21 mouse cellular contexts compared by ENCODE assay signal in the genomic region with DNA sequence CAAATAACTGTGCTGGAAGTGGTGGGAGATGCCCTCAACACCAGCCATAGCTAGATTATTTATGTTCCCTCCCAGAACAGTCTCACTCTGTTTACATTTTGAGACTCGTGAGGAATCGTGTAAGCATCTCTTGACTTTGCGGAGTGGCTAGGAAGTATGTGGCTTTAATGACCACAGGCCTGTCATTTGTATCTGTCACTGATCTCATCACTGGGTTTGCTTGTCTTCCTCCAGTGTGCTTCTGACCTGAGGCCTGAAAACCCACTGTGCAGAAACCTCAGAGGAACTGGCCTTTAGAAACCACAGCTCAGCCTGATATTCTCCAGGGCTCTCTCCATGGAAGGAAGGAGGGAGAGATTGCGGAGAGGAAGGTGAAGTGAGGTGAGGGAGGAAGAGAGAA.
DNase-seq lines count a peak whose midpoint lies in the region; ATAC-seq lines count a peak whose summit lies in the region.
"Had no signal": no experiment of that assay in that cellular context is flagged by ENCODE, and none has a peak within 500 bp of the region (broad histone marks: within the 10 kb centered on the region; RNA-seq: fewer than 3 reads in every experiment).

No protein-coding gene starts in this region.

- no peak overlapping the region for H3K27ac ChIP-seq in midbrain, embryonic 16.5 days (ENCODE audit: low read length)
- H3K27ac ChIP-seq: embryonic facial prominence, embryonic 15.5 days; forebrain, embryonic 10.5 days; forebrain, embryonic 15.5 days; heart, embryonic 13.5 days; hindbrain, embryonic 12.5 days had no signal

- peak; percentile 47; the same call in 1 of the 2 replicates for ATAC-seq in megakaryocyte, adult 5-6 weeks (ENCODE audit: poor library complexity, severe bottlenecking)
- ATAC-seq in midbrain, embryonic 16.5 days: no peak
- ATAC-seq: forebrain, embryonic 15.5 days; hindbrain, embryonic 16.5 days; inflammation-experienced regulatory T-cells, adult 6 months had no signal

- H3K9me3 ChIP-seq in midbrain, embryonic 16.5 days (replicated peaks; ENCODE audit: control insufficient read depth, low read length, poor library complexity, severe bottlenecking): no peaks in the 10 kb centered on the region
- H3K9me3 ChIP-seq: embryonic facial prominence, embryonic 15.5 days; forebrain, embryonic 10.5 days; forebrain, embryonic 15.5 days; hindbrain, embryonic 12.5 days had no signal

- H3K4me2 ChIP-seq in midbrain, embryonic 16.5 days (ENCODE audit: low read length): no peak overlapping the region
- H3K4me2 ChIP-seq: embryonic facial prominence, embryonic 15.5 days; forebrain, embryonic 15.5 days; heart, embryonic 13.5 days; hindbrain, embryonic 12.5 days had no signal

- H3K27me3 ChIP-seq in midbrain, embryonic 16.5 days (ENCODE audit: control insufficient read depth, insufficient read depth, low read depth, low read length): no peaks in the 10 kb centered on the region
- H3K27me3 ChIP-seq: embryonic facial prominence, embryonic 15.5 days; forebrain, embryonic 15.5 days; heart, embryonic 13.5 days; hindbrain, embryonic 12.5 days had no signal

- no peaks in the 10 kb centered on the region for H3K36me3 ChIP-seq in midbrain, embryonic 16.5 days (ENCODE audit: control insufficient read depth, insufficient read depth, low read length)
- H3K36me3 ChIP-seq: embryonic facial prominence, embryonic 15.5 days; forebrain, embryonic 10.5 days; forebrain, embryonic 15.5 days; heart, embryonic 13.5 days; hindbrain, embryonic 12.5 days had no signal

- no peak overlapping the region for H3K9ac ChIP-seq in midbrain, embryonic 16.5 days (ENCODE audit: low read depth, low read length)
- H3K9ac ChIP-seq: embryonic facial prominence, embryonic 15.5 days; forebrain, embryonic 15.5 days; heart, embryonic 13.5 days; hindbrain, embryonic 12.5 days had no signal

- H3K4me3 ChIP-seq in midbrain, embryonic 16.5 days (ENCODE audit: low read depth, low read length): no peak overlapping the region
- H3K4me3 ChIP-seq: embryonic facial prominence, embryonic 15.5 days; erythroblast, embryonic 14.5 days; forebrain, embryonic 10.5 days; forebrain, embryonic 15.5 days; heart, embryonic 13.5 days; hindbrain, embryonic 12.5 days had no signal

- H3K4me1 ChIP-seq in midbrain, embryonic 16.5 days (ENCODE audit: control insufficient read depth, insufficient read depth, low read length): no peaks in the 10 kb centered on the region
- H3K4me1 ChIP-seq: embryonic facial prominence, embryonic 15.5 days; forebrain, embryonic 15.5 days; heart, embryonic 13.5 days; hindbrain, embryonic 12.5 days had no signal

- peak; percentile 14 for DNase-seq in embryo, embryonic 10 days (ENCODE audit: low spot score)
- no peak for DNase-seq in embryo, embryonic 11 days
- DNase-seq in 416B (ENCODE audit: low read depth): peak; percentile 53
- DNase-seq in yolk sac, embryonic 10.5 days (ENCODE audit: low spot score): peak; percentile 9
- no peak for DNase-seq in urinary bladder, postnatal 10 days (ENCODE audit: low spot score)
- DNase-seq: adrenal gland, adult 2 months; adrenal gland, postnatal 25 days; cerebellum, adult 18-20 months; cerebellum, adult 9-11 months; gastrocnemius, postnatal 25 days; heart, postnatal 36 days had no signal

- 91% methylated on average over 4 of the region's 4 CpGs for WGBS in midbrain, embryonic 16.5 days

Comparison
In these comparisons a context has a peak if more than half of its experiments do, and no peak if none do; other contexts are left out.
1. DNase-seq: peak in embryo, embryonic 10 days (single experiment), 416B (single experiment) and yolk sac, embryonic 10.5 days (single experiment); none in embryo, embryonic 11 days (single experiment) and urinary bladder, postnatal 10 days (single experiment).